ENCODE assay signal across 14 mouse cellular contexts in the genomic region with DNA sequence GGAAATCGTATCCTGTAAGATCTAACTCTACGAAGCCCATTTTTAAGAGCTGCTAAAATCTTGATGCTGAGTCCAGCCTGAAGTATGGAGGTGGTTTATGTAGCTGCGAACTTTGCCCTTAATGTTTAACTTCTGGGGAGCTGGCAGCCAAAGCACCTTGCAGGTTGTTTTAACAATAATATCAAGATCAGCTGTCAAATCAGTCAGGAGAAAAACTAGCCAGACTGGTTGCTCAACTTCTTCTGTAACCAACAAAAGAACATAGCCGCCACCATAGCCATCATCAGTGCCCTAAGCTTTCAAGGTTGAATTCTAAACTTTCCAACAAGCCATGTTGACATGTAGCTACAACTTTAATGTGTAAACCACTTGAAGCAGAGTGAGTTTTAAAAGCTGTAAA.
DNase-seq lines count a peak whose midpoint lies in the region; ATAC-seq and TF ChIP-seq lines count a peak whose summit lies in the region.
"Had no signal": no experiment of that assay in that cellular context is flagged by ENCODE, and none has a peak within 500 bp of the region (broad histone marks: within the 10 kb centered on the region; RNA-seq: fewer than 3 reads in every experiment).

No protein-coding gene starts in this region.

- H3K27ac ChIP-seq in lung, postnatal 0 days (ENCODE audit: low read length): no peak overlapping the region
- no peak overlapping the region for H3K27ac ChIP-seq in forebrain, embryonic 16.5 days (ENCODE audit: low read length)
- no peak overlapping the region for H3K27ac ChIP-seq in hindbrain, postnatal 0 days
- H3K27ac ChIP-seq: forebrain, embryonic 15.5 days; hindbrain, embryonic 15.5 days had no signal

- no peak overlapping the region for H3K4me3 ChIP-seq in lung, postnatal 0 days (ENCODE audit: low read depth, low read length)
- no peak overlapping the region for H3K4me3 ChIP-seq in forebrain, embryonic 16.5 days (replicated peaks; ENCODE audit: low read length)
- H3K4me3 ChIP-seq in hindbrain, postnatal 0 days (ENCODE audit: low read length): no peak overlapping the region
- H3K4me3 ChIP-seq: embryonic facial prominence, embryonic 12.5 days; forebrain, embryonic 15.5 days; hindbrain, embryonic 15.5 days had no signal

- peak; percentile 16; the same call in 1 of the 2 replicates for ATAC-seq in lung, postnatal 0 days
- ATAC-seq in forebrain, embryonic 16.5 days: no peak
- ATAC-seq in hindbrain, postnatal 0 days: no peak
- ATAC-seq in cerebellum, adult (ENCODE audit: insufficient number of reproducible peaks, low FRiP score, low TSS enrichment): no peak
- ATAC-seq: forebrain, embryonic 15.5 days had no signal

- H3K27me3 ChIP-seq in lung, postnatal 0 days (replicated peaks; ENCODE audit: insufficient read depth, low read length): no peaks in the 10 kb centered on the region
- H3K27me3 ChIP-seq in forebrain, embryonic 16.5 days (replicated peaks; ENCODE audit: control insufficient read depth, insufficient read depth, low read length): no peaks in the 10 kb centered on the region
- H3K27me3 ChIP-seq in hindbrain, postnatal 0 days (ENCODE audit: insufficient read depth, low read length): no peaks in the 10 kb centered on the region
- H3K27me3 ChIP-seq: embryonic facial prominence, embryonic 12.5 days; forebrain, embryonic 15.5 days; hindbrain, embryonic 15.5 days had no signal

- DNase-seq in embryo, embryonic 10.5 days (ENCODE audit: low spot score): peak; percentile 31
- peak; percentile 73 for DNase-seq in fat pad, adult 2 months (ENCODE audit: extremely low read depth, low read depth, low spot score)
- DNase-seq in kidney, adult 9 months: peak; percentile 87
- DNase-seq in lung, postnatal 0 days (ENCODE audit: low spot score): peak; percentile 47
- no peak for DNase-seq in hindbrain, postnatal 0 days (ENCODE audit: low spot score)
- DNase-seq: adrenal gland, adult 8-10 months; gastrocnemius, postnatal 25 days; liver; thymus, adult 2 months had no signal

- no peak for TF ChIP-seq CTCF in lung, postnatal 0 days (IDR thresholded peaks at IDR 0.05)
- no peak for TF ChIP-seq CTCF in hindbrain, postnatal 0 days (IDR thresholded peaks at IDR 0.05; ENCODE audit: low read depth)

- no peaks in the 10 kb centered on the region for H3K36me3 ChIP-seq in lung, postnatal 0 days (ENCODE audit: insufficient read depth, low read length)
- no peaks in the 10 kb centered on the region for H3K36me3 ChIP-seq in forebrain, embryonic 16.5 days (ENCODE audit: control insufficient read depth, insufficient read depth)
- H3K36me3 ChIP-seq in hindbrain, postnatal 0 days (ENCODE audit: insufficient read depth, low read length): no peaks in the 10 kb centered on the region
- H3K36me3 ChIP-seq: embryonic facial prominence, embryonic 12.5 days; forebrain, embryonic 15.5 days; hindbrain, embryonic 15.5 days had no signal

- H3K4me1 ChIP-seq in lung, postnatal 0 days (ENCODE audit: insufficient read depth, low read depth, low read length): no peaks in the 10 kb centered on the region
- H3K4me1 ChIP-seq in forebrain, embryonic 16.5 days (replicated peaks; ENCODE audit: control insufficient read depth, insufficient read depth, low read length): no peaks in the 10 kb centered on the region
- H3K4me1 ChIP-seq in hindbrain, postnatal 0 days (ENCODE audit: insufficient read depth, low read length): no peaks in the 10 kb centered on the region
- H3K4me1 ChIP-seq: embryonic facial prominence, embryonic 12.5 days; forebrain, embryonic 15.5 days; hindbrain, embryonic 15.5 days had no signal

- no peak overlapping the region for H3K4me2 ChIP-seq in lung, postnatal 0 days (replicated peaks; ENCODE audit: low read depth, low read length)
- no peak overlapping the region for H3K4me2 ChIP-seq in forebrain, embryonic 16.5 days (ENCODE audit: low read length)
- H3K4me2 ChIP-seq in hindbrain, postnatal 0 days (ENCODE audit: low read depth, low read length): no peak overlapping the region
- H3K4me2 ChIP-seq: embryonic facial prominence, embryonic 12.5 days; forebrain, embryonic 15.5 days; hindbrain, embryonic 15.5 days had no signal

- 29% methylated on average over 4 of the region's 4 CpGs for WGBS in lung, postnatal 0 days
- WGBS in forebrain, embryonic 16.5 days: 89% methylated on average over 4 of the region's 4 CpGs
- WGBS in hindbrain, postnatal 0 days: 89% methylated on average over 4 of the region's 4 CpGs

- H3K9me3 ChIP-seq in lung, postnatal 0 days (ENCODE audit: low read length): no peaks in the 10 kb centered on the region
- H3K9me3 ChIP-seq in forebrain, embryonic 16.5 days (ENCODE audit: control insufficient read depth, low read length): no peaks in the 10 kb centered on the region
- no peaks in the 10 kb centered on the region for H3K9me3 ChIP-seq in hindbrain, postnatal 0 days (ENCODE audit: low read length)
- H3K9me3 ChIP-seq: embryonic facial prominence, embryonic 12.5 days; forebrain, embryonic 15.5 days; hindbrain, embryonic 15.5 days had no signal

- no peak overlapping the region for H3K9ac ChIP-seq in lung, postnatal 0 days (replicated peaks; ENCODE audit: low read depth)
- H3K9ac ChIP-seq in forebrain, embryonic 16.5 days (replicated peaks; ENCODE audit: low read depth, low read length): no peak overlapping the region
- H3K9ac ChIP-seq in hindbrain, postnatal 0 days (replicated peaks; ENCODE audit: low read length): no peak overlapping the region
- H3K9ac ChIP-seq: embryonic facial prominence, embryonic 12.5 days; forebrain, embryonic 15.5 days; hindbrain, embryonic 15.5 days had no signal

- no peak for TF ChIP-seq EP300 in lung, postnatal 0 days (IDR thresholded peaks at IDR 0.05)
